Mouse (Mus musculus): ENCODE measurements around the gene Hist1h2an. TPM values are rescaled to one million over a fixed set of nuclear protein-coding genes. Genes with fewer than 3 reads are reported as not detected.
A peak's percentile ranks its signal among the peaks of the same experiment; 100 is the strongest.
"Not testable (repeated sequence)": the region's sequence is repeated elsewhere in the genome, so short reads cannot be mapped to it uniquely, and the experiment has no call there.

Hist1h2an gene
- polyA plus RNA-seq, 1 experiment: 14.9 TPM

- H3K4me3 ChIP-seq (replicated peaks; ENCODE audit: control insufficient read depth, low read depth, low read length): peak overlapping the region; percentile 59
- H3K27ac ChIP-seq (ENCODE audit: control insufficient read depth, insufficient read depth, low read depth, low read length, poor library complexity): peak overlapping the region; percentile 93
- WGBS: under 1% methylated on average over 21 of the region's 26 CpGs
- H3K4me1 ChIP-seq (ENCODE audit: control insufficient read depth, insufficient read depth, low read length): not testable (repeated sequence)
- peak; percentile 74; the same call in 1 of the 2 replicates for TF ChIP-seq POLR2A (IDR thresholded peaks at IDR 0.05; ENCODE audit: borderline replicate concordance, control insufficient read depth, low read depth, low read length)
Measured at GRCm38 (mm10) chr13:21754294-21755001, 32.6 kb downstream of the Hist1h2an start.

DNA sequence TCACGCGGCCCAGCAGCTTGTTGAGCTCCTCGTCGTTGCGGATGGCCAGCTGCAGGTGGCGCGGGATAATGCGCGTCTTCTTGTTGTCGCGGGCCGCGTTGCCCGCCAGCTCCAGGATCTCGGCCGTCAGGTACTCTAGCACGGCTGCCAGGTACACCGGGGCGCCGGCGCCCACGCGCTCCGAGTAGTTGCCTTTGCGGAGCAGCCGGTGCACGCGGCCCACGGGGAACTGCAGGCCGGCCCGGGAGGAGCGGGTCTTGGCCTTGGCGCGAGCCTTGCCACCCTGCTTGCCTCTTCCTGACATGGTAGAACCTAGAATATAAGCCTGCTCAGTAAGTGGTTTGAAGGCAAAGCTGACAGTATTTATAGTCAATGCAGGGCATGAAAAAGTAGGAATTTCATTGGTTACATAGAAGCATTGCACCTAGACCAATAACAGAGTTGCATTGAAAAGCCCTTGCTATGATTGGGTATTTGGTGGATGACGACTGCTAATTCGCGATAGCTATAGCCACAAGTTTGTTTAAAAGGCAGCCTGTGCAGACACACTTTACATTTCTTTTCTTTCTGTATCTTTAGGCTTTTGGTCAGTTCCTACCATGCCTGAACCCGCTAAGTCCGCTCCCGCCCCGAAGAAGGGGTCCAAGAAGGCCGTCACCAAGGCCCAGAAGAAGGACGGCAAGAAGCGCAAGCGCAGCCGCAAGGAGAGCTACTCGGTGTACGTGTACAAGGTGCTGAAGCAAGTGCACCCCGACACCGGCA lies 33.3 kb downstream of the Hist1h2an start, which contains the start of the genes Hist1h2ak and Hist1h2bn:
Hist1h2ak (minus strand) TSS at position 304 of the 762 bp plus-strand sequence.
Hist1h2bn (plus strand) TSS at position 600 of the 762 bp plus-strand sequence.
- under 1% methylated on average over 48 of the region's 50 CpGs for WGBS
- H3K4me1 ChIP-seq (ENCODE audit: control insufficient read depth, insufficient read depth, low read length): not testable (repeated sequence)
- peak within 1 kb of the TSS; percentile 99 for H3K27ac ChIP-seq (ENCODE audit: control insufficient read depth, insufficient read depth, low read depth, low read length, poor library complexity)
- TF ChIP-seq POLR2A (IDR thresholded peaks at IDR 0.05; ENCODE audit: borderline replicate concordance, control insufficient read depth, low read depth, low read length): peak; percentile 97
- peak within 1 kb of the TSS; percentile 69 for H3K4me3 ChIP-seq (replicated peaks; ENCODE audit: control insufficient read depth, low read depth, low read length)

GRCm38 (mm10) chr13:21753051-21753523 lies 33.9 kb downstream of the Hist1h2an start:
- 2% methylated on average over 10 of the region's 10 CpGs for WGBS
- H3K4me1 ChIP-seq (ENCODE audit: control insufficient read depth, insufficient read depth, low read length): peaks cover 2% of the 10 kb centered on the region; the same call in 1 of the 2 replicates

GRCm38 (mm10) chr13:21752356-21752755 lies 34.7 kb downstream of the Hist1h2an start:
- H3K4me1 ChIP-seq (ENCODE audit: control insufficient read depth, insufficient read depth, low read length): peaks cover 4% of the 10 kb centered on the region; the same call in 1 of the 2 replicates
- H3K4me3 ChIP-seq (replicated peaks; ENCODE audit: control insufficient read depth, low read depth, low read length): peak overlapping the region; percentile 59
- TF ChIP-seq POLR2A (IDR thresholded peaks at IDR 0.05; ENCODE audit: borderline replicate concordance, control insufficient read depth, low read depth, low read length) (no peak), CTCF (IDR thresholded peaks at IDR 0.05; ENCODE audit: control insufficient read depth, insufficient read depth, low read length) (no peak)
- peak overlapping the region; percentile 84 for H3K27ac ChIP-seq (ENCODE audit: control insufficient read depth, insufficient read depth, low read depth, low read length, poor library complexity)
- WGBS: 53% methylated on average over 3 of the region's 3 CpGs

More at GRCm38 (mm10) chr13:21753051-21753523, 33.9 kb downstream of the Hist1h2an start:
- peak overlapping the region; percentile 99 for H3K27ac ChIP-seq (ENCODE audit: control insufficient read depth, insufficient read depth, low read depth, low read length, poor library complexity)
- TF ChIP-seq POLR2A (IDR thresholded peaks at IDR 0.05; ENCODE audit: borderline replicate concordance, control insufficient read depth, low read depth, low read length) (no peak), CTCF (IDR thresholded peaks at IDR 0.05; ENCODE audit: control insufficient read depth, insufficient read depth, low read length) (no peak)
- H3K4me3 ChIP-seq (replicated peaks; ENCODE audit: control insufficient read depth, low read depth, low read length): peak overlapping the region; percentile 69

- TF ChIP-seq POLR2A (IDR thresholded peaks at IDR 0.05; ENCODE audit: borderline replicate concordance, control insufficient read depth, low read depth, low read length): no peak
- no peak for TF ChIP-seq CTCF (IDR thresholded peaks at IDR 0.05; ENCODE audit: control insufficient read depth, insufficient read depth, low read length)
- peak overlapping the region; percentile 46; the same call in 1 of the 2 replicates for H3K27ac ChIP-seq (ENCODE audit: control insufficient read depth, insufficient read depth, low read depth, low read length, poor library complexity)
Measured at GRCm38 (mm10) chr13:21751827-21752226, 35.2 kb downstream of the Hist1h2an start.

GRCm38 (mm10) chr13:21751417-21751816 lies 35.6 kb downstream of the Hist1h2an start:
- Histone ChIP-seq H3K4me1 (ENCODE audit: control insufficient read depth, insufficient read depth, low read length) (peaks cover 5% of the 10 kb centered on the region; the same call in 1 of the 2 replicates), H3K4me3 (replicated peaks; ENCODE audit: control insufficient read depth, low read depth, low read length) (peak overlapping the region; percentile 12)
- TF ChIP-seq POLR2A (IDR thresholded peaks at IDR 0.05; ENCODE audit: borderline replicate concordance, control insufficient read depth, low read depth, low read length) (no peak), CTCF (IDR thresholded peaks at IDR 0.05; ENCODE audit: control insufficient read depth, insufficient read depth, low read length) (no peak)

More at GRCm38 (mm10) chr13:21751827-21752226, 35.2 kb downstream of the Hist1h2an start:
- 57% methylated on average over 3 of the region's 3 CpGs for WGBS
- Histone ChIP-seq H3K4me3 (replicated peaks; ENCODE audit: control insufficient read depth, low read depth, low read length) (no peak overlapping the region), H3K4me1 (ENCODE audit: control insufficient read depth, insufficient read depth, low read length) (peaks cover 5% of the 10 kb centered on the region; the same call in 1 of the 2 replicates)

DNA sequence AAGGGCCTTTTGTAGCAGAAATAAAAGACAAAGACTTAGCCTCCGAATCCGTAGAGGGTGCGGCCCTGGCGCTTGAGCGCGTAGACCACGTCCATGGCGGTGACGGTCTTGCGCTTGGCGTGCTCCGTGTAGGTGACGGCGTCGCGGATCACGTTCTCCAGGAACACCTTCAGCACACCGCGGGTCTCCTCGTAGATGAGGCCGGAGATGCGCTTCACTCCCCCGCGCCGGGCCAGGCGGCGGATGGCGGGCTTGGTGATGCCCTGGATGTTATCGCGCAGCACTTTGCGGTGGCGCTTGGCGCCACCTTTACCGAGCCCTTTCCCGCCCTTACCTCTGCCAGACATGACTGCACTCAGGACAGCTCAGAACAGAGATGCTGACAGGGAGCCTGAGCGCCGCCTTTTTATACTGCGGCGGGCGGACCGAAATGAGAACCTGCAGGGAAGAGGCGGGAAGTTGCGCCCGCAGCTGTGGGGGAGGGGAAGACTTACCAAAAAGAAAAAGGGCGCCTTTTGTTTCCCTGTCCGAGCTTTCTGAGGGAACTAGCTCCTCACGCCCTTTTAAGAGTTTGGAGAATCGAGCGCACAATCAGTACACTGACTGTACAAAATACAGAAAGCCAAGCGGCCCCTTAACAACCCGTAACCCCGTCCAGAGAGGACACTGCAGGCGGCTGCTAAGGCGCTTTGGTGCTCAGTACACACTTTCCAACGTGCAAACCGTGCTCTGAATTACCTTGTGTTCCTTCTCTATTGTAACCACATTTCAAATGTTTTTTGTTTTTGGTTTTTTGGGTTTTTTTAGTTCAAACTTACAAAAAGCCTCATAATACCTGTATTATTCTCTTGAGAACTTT lies 36.6 kb downstream of the Hist1h2an start, which contains the start of gene Hist1h4k:
Hist1h4k (minus strand) TSS at position 347 of the 859 bp plus-strand sequence.
- Histone ChIP-seq H3K27ac (ENCODE audit: control insufficient read depth, insufficient read depth, low read depth, low read length, poor library complexity) (peak within 1 kb of the TSS; percentile 94), H3K4me3 (replicated peaks; ENCODE audit: control insufficient read depth, low read depth, low read length) (peak within 1 kb of the TSS; percentile 66)
- H3K4me1 ChIP-seq (ENCODE audit: control insufficient read depth, insufficient read depth, low read length): not testable (repeated sequence)
- TF ChIP-seq POLR2A (IDR thresholded peaks at IDR 0.05; ENCODE audit: borderline replicate concordance, control insufficient read depth, low read depth, low read length): peak; percentile 96
- under 1% methylated on average over 50 of the region's 56 CpGs for WGBS

More at GRCm38 (mm10) chr13:21751417-21751816, 35.6 kb downstream of the Hist1h2an start:
- no peak overlapping the region for H3K27ac ChIP-seq (ENCODE audit: control insufficient read depth, insufficient read depth, low read depth, low read length, poor library complexity)
